Mouse (Mus musculus) thymus, postnatal 0 days (tissue): ENCODE measurements around the gene Tmppe. TPM values are rescaled to one million over a fixed set of nuclear protein-coding genes. Genes with fewer than 3 reads are reported as not detected.

ENCODE experiments used
- DNase-seq: peaks from one replicate; pipeline ENCODE4 v3.0.0-alpha.2; 2015; ENCODE audit warnings: low spot score
- polyA plus RNA-seq: library from polyadenylated mRNA; unstranded; fragments of >200 nt; fragmentation: Nextera tagmentation; extraction: Ambion mirVana; gene quantifications from 2 replicates; pipeline ENCODE4 v1.2.1, GENCODE M21; 2015

Gene Tmppe
- polyA plus RNA-seq, 1 experiment from 2014 or later = 9.6 TPM

- DNase-seq = no peak
These were observed 41.3 kb downstream of the Tmppe start for GRCm38 (mm10) chr9:114442225-114442624.

- no peak for DNase-seq
These were observed 42.0 kb downstream of the Tmppe start for GRCm38 (mm10) chr9:114442893-114443292.

- peak; percentile 91 for DNase-seq
These were observed 42.4 kb downstream of the Tmppe start for GRCm38 (mm10) chr9:114443351-114443750.

- DNase-seq = no peak
These were observed 46.0 kb downstream of the Tmppe start for GRCm38 (mm10) chr9:114446887-114447286.

GRCm38 (mm10) chr9:114448700-114449099, 47.8 kb downstream of the Tmppe start:
- no peak for DNase-seq

GRCm38 (mm10) chr9:114449120-114449754, 48.3 kb downstream of the Tmppe start:
- DNase-seq = no peak

GRCm38 (mm10) chr9:114451615-114452014, 50.7 kb downstream of the Tmppe start:
- DNase-seq = peak; percentile 61

GRCm38 (mm10) chr9:114452418-114452817, 51.5 kb downstream of the Tmppe start:
- peak; percentile 77 for DNase-seq

GRCm38 (mm10) chr9:114455420-114455819, 54.5 kb downstream of the Tmppe start:
- no peak for DNase-seq

Other genes starting within 250 kb of the Tmppe start
- 3.7 and 4.1 TPM in 2 replicates for gene Bcl2a1c, start 71.0 kb upstream of the Tmppe start, polyA plus RNA-seq
- 28.3 and 29.5 TPM in 2 replicates for gene Crtap, start 10.4 kb upstream of the Tmppe start, polyA plus RNA-seq
- gene Glb1, start within 50 bp of the Tmppe start, polyA plus RNA-seq = 34.7 and 35.0 TPM in 2 replicates
- 20.7 and 21.9 TPM in 2 replicates for gene Ccr4, start 103.8 kb downstream of the Tmppe start, polyA plus RNA-seq
- gene C130032M10Rik, start 114.6 kb downstream of the Tmppe start, polyA plus RNA-seq = not detected in 2 replicates
- gene Trim71, start 163.3 kb downstream of the Tmppe start, polyA plus RNA-seq = 0.01 and 0.03 TPM in 2 replicates
- gene Cnot10, start 239.1 kb downstream of the Tmppe start, polyA plus RNA-seq = 61.8 and 64.1 TPM in 2 replicates